Mouse (Mus musculus): ENCODE results near the gene Pex14.
A peak's percentile ranks its signal among the peaks of the same experiment; 100 is the strongest.

Gene Pex14

DNA sequence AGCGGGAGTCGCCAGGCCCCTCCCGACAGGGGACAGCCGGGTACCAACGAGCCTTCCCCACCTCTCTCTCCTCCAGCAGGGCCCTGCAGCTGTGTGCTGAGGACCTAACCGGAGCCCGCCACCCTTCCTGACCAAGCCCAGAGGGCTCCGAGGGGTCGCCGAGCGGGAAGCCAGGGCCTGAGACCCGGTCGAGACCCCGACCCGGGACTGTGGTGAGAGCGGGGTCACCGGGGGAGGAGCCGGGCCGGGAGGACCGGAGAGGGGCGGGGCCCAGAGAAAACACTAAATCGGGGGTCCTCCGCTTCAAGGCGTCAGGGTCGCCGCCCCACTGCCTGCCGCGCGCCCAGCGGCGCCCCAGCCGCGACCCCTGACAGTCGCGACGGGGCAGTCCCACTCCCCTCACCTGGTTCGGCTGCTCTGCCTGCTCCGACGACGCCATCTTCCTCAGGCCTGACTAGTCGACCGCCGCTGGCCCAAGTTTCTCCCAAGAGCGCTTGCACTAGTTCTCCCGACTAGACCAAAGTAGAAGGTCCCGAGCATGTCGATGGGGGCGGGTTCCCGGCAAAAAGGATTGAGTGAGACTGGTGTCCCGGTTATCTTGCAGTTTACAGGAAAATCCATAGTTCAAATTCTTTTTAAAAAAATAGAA, at the start of gene Pex14:
Gene Pex14, minus strand, starts transcription at position 508 of the 649 bp plus-strand sequence.
- peak; percentile 83 for DNase-seq (ENCODE audit: extremely low read depth, low read depth)

DNA sequence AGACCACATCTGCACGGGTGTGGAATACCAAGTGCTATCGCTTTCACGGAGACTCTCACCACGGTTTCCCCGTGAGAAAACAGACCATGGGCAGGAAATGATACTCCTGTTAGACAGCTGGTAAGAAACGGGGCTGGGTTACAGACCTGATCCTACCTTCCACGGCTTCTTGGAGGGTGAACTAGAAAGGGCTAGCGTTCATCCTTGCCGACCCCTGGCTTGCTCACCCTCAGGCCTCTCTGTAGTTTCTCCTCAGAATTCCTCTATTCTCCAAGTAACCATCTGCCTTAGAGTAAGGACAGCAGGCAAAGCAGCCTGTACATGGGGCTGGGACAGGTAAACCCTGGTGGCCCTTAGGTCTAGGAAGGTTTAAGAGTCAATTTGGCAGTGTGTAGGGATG, 49.5 kb upstream of the Pex14 start:
- no peak for DNase-seq (ENCODE audit: extremely low read depth, low read depth)

DNA sequence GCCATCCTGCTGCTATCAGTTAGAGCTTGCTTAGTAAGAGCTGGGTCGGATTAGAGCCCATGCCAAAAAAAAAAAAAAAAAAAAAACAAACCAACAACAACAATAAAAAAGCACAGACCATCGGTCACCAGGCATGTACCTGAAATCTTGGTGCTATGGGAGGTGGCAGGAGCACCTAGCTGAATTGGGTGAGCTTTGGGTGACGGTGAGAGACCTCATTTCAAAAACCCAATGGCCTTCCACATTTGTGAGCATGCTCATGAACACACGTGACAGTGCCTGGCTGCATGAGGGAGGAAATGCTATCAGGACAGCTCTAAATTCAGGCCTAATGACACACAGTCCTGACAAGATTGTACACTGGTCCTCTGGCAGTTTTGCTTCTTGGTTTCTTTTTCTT, 48.4 kb upstream of the Pex14 start:
- no peak for DNase-seq (ENCODE audit: extremely low read depth, low read depth)

DNA sequence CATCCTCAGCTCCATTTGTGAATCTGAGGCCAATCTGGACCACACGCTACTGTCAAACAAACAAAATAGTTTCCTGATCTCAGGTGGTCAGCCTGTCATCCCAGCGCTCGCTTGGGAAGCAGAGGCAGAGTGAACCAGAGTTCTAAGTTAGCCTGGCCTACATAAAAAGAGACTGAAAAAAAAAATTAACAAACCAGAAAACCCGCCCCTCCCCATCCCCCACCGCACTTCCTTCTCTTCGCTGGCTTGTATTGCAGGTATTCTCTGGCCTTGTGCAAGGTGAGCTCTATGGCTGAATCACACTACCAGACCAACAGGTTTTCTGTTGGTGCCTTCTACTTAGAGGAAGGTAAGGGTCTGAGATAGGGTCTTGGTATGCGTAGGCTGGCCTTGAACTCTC, 47.9 kb upstream of the Pex14 start:
- no peak for DNase-seq (ENCODE audit: extremely low read depth, low read depth)

DNA sequence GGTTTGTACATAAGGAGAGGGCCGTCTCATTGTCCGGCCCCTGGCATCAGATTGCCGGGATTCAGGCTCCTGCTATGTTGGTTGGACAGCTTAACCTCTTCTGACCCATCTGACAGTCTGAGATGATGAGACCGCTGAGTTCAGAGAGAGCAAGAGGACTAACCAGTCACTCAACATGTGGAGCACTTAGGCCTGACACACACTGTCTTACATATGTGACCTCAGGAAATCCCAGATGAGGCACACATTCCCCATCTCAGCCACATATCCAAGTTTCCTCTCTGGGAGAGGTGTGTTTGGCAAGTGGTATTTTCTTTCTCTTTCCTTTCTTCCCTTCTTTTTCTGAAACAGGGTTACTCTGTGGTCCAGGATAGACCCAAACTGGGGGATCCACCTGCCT, 45.5 kb upstream of the Pex14 start:
- no peak for DNase-seq (ENCODE audit: extremely low read depth, low read depth)

DNA sequence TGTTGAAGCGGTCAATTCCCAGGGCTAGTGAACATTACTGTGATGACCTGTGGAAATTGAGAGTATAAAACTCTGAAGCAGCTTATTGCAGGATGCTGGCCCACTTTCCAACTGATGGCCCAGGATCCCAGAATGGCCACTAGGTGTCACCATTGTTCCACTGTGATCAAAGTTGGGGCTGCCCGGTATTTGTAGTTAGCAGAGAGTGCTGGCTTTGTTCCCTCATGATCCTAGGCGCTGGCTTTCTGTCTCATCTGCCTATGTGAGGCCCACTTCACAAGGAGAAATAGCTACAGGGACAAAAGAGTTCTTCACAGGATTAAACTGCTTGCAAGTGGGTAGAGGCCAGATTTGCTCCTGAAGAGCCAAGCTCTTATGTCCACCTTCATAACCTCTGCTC, 44.8 kb upstream of the Pex14 start:
- DNase-seq (ENCODE audit: extremely low read depth, low read depth) = peak; percentile 60

DNA sequence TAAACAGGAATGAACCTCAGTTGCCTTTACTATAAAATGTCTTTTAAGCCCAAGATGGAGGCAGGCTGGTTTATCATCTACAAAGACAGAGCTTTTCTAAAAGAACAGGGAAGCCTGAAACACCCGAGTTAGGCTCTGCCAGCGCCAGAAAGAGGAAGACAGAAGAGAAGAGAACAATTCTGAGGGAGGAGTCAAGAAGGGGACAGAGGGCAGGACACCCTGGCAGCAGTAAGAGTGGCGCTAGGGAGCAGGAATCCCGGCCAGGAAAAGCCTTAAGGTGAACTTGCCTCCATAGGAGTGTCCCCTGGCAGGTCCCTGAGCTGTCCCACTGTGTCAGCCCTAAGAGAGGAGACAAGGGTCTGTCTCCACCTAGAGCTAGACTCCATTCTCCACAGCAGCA, 43.9 kb upstream of the Pex14 start:
- DNase-seq (ENCODE audit: extremely low read depth, low read depth) = peak; percentile 37

DNA sequence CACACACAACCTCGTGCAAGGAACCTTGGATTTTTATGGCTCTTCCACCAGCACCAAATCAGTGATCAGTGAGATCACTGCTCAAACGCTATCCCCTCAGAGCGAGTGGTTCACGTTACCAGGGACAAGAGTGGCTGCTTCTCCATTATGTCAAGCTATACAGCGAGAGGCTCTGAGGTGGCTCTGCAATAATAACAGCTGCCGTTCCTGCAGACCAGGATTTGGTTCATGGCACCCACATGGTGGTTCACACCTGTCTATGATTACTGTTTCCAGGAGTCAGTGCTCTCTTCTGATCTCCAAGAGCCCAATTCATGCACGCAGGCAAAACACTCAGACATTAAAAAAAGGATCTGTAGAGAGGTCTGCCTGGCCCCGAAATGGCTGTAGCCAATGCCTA, 38.8 kb upstream of the Pex14 start:
- no peak for DNase-seq (ENCODE audit: extremely low read depth, low read depth)

DNA sequence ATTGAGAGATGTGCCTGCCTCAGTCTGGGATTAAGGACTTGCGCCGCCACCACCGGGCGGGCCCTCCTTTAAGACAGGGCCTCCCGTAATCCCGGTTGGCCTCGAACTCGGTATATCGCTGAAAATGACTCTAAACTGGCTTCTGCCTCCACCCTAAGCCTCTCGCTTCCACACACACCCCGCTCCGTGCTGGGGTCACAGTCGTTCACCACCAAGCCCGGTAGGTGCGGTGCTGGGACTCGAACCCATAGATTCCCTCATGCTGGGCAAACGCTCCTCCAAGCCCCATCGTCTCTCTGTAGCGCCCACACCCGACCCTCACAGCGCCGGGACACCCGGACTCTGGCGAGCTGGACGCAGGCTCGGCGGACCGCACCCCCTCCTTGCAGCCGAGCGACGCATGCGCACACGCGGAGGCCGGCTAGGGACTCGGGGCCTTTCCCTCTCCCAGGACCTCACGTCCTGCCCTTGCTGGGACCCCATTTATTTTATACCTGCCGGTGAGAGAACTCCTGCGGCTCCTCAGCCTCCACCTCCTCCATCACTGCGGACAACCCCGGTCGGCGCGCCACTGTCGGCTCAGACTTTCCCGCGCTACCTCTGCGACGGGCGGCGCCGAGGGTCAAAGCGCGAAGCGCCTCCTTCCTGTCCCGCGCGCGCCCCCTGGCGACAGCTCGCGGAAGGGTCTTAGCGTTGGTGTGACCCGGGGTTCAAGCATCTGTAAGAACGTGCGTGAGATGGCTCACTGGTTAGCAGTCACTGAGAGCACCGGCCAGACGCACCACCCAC, 37.5 kb upstream of the Pex14 start, which contains the start of gene Cenps:
Gene Cenps, minus strand, starts transcription at position 648 of the 789 bp plus-strand sequence.
- peak; percentile 56 for DNase-seq (ENCODE audit: extremely low read depth, low read depth)

DNA sequence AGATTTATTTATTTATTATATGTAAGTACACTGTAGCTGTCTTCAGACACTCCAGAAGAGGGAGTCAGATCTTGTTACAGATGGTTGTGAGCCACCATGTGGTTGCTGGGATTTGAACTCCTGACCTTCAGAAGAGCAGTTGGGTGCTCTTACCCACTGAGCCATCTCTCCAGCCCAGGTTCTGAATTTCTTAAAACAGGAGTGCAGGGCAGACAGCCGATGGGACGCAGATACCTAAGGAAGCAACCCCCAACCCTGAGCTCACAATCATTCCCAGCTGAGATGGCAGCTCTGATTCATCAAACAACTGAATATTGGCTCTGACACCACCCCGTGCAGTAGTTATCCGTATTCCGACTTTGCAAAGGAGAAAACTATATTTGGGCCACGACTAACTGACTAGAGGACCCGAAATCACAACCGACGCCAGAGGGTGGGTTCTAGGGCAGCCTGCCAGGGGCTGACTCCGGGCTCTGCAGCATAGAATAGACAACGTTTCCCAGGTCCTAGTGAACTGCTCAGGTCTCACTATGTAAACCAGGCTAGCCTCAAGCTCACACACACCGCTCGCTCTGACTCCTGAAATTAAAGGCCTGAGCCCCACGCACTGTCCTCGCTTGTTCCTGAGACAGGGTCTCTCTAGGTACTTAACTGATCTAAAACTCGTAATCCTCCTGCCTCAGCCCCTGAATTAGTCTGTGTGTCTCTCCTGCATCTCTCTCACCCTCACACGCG, 36.6 kb upstream of the Pex14 start:
- no peak for DNase-seq (ENCODE audit: extremely low read depth, low read depth)

DNA sequence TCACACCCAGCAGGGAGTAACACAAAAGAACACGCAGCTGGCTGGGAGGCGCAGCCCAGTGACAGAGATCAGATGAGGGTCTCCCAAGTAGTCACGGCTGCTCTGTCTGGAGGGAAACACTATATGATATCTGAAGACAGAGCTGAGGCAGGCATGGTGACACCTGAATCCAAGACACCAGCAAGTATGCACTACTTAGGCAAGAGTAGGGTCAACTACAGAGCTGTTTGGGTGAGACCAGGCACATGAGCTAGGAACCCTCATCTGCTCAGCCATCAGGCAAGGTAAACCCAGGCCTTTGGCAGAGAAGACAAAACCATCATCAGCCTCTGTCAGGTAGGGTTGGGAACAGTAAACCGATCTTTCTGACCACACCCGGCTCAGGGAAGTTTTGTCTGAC, 33.7 kb upstream of the Pex14 start:
- no peak for DNase-seq (ENCODE audit: extremely low read depth, low read depth)

DNA sequence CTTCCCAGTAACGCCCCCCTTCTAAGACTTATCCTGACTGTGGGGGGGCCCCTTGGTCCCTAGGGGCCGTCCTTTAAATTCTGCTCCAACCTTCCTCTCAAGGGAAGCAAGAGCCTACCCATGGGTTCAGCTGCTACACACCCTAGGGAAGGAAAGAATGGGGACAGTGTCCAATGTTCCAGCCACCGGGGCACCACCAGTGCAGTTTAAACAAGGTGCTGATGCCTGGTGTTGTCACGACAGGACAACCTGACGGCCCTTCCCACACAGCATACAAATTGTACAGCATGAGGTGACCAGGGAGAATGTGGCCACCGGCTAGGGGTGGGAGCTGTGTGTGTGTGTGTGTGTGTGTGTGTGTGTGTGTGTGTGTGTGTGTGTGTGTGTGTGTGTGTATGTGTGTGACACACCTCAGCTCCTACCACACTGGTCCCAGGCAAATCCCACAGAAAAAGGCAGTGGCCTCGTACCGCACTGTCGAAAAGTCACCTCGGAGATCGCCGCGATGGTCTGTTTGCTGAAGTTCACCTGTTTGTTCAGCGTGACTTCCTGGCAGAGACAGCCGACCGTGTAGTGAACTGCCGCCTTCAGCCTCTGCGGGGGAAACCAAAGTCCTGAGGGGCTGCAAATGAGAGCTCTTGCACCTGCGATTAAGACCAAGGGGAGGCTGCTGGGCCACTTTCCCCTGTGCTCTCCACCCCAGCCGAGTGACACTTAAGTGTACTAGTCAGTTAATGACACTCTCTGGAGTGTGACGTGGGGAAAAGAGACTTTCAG, 32.3 kb upstream of the Pex14 start:
- no peak for DNase-seq (ENCODE audit: extremely low read depth, low read depth)

DNA sequence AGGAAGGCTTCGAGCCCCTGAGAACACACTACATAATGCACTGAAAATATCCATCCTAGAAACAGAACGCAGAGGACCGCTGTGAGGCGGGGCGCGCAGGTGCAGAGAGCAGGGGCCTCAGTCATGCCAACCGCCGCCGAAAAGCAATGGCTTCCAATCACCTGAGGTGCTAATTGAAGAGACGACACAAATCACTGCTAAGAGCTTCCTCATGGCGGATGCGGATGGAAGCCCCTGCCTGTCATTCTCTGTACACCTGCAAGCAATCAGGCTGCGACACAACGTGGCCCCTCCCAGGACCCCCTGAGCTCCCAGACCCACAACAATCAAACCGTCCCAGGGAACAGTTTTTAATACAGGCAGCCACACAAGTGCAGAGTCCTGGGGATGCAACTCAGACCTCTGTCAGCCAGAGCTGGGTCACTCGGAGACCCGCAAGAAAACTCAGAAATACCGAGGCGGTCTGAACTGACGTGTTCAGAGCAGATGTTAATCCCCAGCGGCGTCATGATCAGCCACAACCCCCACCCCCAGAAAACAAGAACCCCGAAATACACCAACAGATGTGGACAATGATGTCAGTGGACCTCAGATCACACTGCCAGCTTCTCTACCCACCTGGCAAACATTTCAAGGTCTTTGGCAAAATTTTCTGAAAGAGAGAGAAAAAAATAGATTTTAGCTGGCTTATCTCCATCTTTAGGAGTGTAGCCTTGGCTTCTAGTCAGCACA, 31.5 kb upstream of the Pex14 start:
- no peak for DNase-seq (ENCODE audit: extremely low read depth, low read depth)

DNA sequence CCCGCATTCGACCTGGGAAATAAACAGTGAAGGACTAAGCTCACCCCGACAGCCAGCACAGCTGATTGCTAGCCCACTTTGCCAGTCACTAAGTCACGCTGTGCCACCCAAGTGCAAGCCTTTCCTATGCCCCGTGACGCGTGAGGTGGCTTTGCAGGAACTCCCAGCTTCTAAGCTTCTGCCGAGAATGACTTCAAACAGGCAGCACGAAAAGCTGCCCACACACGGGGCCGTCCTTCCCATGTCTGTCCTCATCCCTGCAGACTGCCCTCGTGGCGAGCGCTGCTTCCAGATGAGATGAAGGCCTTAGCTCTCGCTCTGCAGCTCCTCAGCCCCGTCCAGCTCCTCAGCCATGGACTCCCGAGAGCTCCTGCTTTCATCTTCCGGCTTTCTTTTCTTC, 28.8 kb upstream of the Pex14 start:
- DNase-seq (ENCODE audit: extremely low read depth, low read depth) = no peak

DNA sequence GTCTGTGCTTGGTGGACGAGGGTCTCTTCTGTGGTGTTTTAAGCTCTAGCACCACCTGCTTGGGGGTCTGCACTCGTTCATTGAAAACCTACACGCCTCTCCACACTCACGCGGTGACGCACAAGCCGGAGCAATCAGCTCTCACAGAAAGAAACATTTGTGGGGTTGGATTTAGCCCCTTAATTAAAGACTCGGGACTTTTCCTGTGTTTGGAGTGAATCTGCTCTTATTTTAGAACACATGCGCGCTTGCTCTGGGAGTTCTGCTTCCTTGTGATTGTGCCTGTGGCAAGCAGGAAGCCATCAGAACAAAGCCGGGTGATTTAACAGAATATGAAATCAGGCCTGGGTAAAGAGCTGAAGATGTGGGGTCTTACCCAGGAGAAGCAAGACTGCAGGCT, 27.0 kb upstream of the Pex14 start, which contains the start of gene Cort:
Gene Cort, minus strand, starts transcription at position 101 of the 400 bp plus-strand sequence.
- DNase-seq (ENCODE audit: extremely low read depth, low read depth) = no peak

DNA sequence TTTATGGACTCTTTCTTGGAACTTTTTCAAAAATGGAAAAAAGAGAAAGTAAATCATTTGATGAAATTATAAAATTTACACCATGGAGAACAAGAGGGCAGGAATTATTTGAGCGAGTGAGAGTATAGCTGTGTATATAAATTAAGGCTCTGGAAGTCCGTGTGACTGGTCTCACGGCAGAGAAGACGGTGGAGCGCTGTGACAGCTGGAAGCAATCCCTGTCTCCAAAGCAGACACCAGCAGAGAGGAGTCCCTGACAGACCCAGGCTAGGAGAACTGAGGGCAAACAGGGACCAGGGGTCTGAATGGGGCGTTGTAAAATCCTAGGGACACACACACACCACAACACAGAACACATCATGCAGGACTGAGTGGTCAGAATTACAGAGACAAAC, 26.4 kb upstream of the Pex14 start:
- DNase-seq (ENCODE audit: extremely low read depth, low read depth) = no peak

DNA sequence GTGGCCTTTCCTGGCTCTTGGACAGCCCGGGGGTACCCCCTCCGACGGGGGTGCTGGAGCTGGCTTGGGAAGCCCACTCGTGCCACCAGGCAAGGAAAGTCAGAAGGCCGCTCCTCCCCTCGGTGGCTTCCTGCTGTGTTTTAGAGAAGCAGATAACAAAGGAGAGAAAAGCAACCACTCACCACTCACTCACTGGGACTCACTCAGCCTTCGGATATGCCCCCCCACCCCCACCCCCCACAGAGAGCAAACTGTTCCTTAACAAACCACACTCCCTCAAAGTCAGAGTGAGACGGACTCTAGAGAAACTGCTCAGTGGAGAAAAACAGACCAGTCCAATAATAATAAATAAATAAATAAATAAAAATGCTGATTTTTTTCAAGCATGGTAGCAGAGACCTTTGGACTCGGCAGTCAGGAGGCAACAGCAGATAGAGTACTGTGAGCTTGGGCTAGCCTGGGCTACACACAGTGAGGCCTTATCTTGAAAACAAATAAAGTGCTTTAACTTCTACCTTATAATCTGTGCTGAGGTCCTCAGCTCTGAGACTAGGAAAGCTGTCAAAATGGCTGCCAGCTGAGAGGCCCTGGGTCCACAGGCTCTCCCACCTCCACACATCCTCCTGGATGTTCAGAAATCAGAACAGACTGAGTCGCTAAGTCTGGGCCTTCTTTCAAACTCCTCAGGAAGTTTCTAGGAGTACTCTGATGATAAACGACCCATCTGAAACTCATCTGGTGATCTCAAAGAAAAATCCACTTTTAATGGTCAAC, 25.9 kb upstream of the Pex14 start:
- DNase-seq (ENCODE audit: extremely low read depth, low read depth) = no peak

DNA sequence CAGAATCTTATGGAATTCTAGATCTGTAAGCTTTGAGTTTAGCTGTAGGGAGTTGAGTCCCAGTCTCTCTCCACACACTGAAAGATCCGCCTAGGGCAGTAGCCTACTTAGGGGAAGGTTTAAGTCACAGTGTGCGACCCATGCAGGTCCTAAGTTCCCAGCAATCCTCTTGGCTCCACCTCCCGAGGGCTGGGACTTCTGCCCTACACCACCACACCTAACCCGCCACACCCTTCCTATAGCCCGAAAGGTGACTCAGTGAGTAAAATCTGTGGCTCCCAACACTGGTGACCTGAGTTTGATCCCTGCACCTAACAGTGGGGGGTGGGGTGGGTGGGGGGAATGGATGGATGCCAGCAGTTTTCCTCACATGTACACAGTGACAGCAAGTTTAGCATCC, 23.8 kb upstream of the Pex14 start:
- DNase-seq (ENCODE audit: extremely low read depth, low read depth) = no peak

DNA sequence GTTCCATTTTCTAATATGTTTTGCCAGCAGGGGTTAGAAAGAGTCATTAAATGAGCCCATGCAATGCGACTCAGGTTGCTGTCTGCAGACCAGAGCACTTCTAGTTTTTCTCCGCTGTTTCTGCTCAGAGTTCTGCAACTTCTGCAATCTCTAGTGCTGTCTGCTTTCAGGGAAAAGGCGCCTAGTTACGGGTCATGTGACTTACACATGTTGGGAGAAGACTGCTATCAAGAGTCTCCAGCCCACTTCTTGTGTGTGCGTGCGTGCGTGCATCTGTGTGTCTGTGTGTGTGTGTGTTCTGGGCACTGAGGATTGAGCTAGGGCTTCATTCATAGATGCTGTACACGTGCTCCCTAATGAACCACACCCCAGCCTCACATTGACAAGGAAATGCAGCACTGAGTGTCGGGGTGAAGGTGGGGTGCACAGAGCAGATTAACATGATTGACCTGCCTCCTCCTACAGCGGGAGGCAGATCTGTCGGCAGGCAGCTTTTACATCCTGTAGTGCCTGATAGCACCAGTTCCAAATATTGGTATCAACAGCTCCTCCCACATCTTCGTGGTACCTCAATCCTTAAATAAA, 20.4 kb upstream of the Pex14 start:
- peak; percentile 71 for DNase-seq (ENCODE audit: extremely low read depth, low read depth)

All from MEL-GATA-1-ER (cell line).